Mouse (Mus musculus): ENCODE data around the gene Scgb2b24.

The Scgb2b24 gene

GRCm38 (mm10) chr7:33739212-33739611 is at the start of gene Scgb2b24:
TSS of gene Scgb2b24 (minus strand) at chr7:33739312.
- DNase-seq (ENCODE audit: low spot score): no peak

- no peak for DNase-seq (ENCODE audit: low spot score)
These were observed 4.4 kb upstream of the Scgb2b24 start, which contains the start of gene Scgb1b24 for GRCm38 (mm10) chr7:33743499-33743898. TSS of gene Scgb1b24 (plus strand) at chr7:33743799.

- DNase-seq (ENCODE audit: low spot score): no peak
These were observed 49.2 kb downstream of the Scgb2b24 start for GRCm38 (mm10) chr7:33689864-33690263.
